Comparison of ENCODE assay signal across 24 mouse cellular contexts in genomic region chr13:59117233-59117632, GRCm38 (mm10).
DNase-seq lines count a peak whose midpoint lies in the region; ATAC-seq and TF ChIP-seq lines count a peak whose summit lies in the region.
"Had no signal": no experiment of that assay in that cellular context is flagged by ENCODE, and none has a peak within 500 bp of the region (broad histone marks: within the 10 kb centered on the region; RNA-seq: fewer than 3 reads in every experiment).

No protein-coding gene starts in this region.

- no peak for ATAC-seq in activated CD4-positive, CD25-positive, alpha-beta regulatory T cell, adult 4 months
- ATAC-seq in heart, embryonic 11.5 days (replicated peaks; ENCODE audit: insufficient number of reproducible peaks, low FRiP score, low TSS enrichment) = no peak

- peak; percentile 31; the same call in 1 of the 2 replicates for TF ChIP-seq CTCF in cerebellum, adult 2 months (IDR thresholded peaks at IDR 0.05; ENCODE audit: borderline replicate concordance, insufficient read depth, low read depth, low read length)
- peak; percentile 70 for TF ChIP-seq CTCF in layer of hippocampus, adult 2 months (conservative IDR thresholded peaks at IDR 0.05)
- peak; percentile 47 for TF ChIP-seq CTCF in E14TG2a.4 (conservative IDR thresholded peaks at IDR 0.05; ENCODE audit: low read length)
- TF ChIP-seq CTCF in cortical plate, adult 2 months (IDR thresholded peaks at IDR 0.05; ENCODE audit: extremely low read depth, insufficient read depth, low read length) = peak; percentile 13; the same call in 1 of the 2 replicates

- H3K4me3 ChIP-seq in cerebellum, adult 2 months (replicated peaks; ENCODE audit: insufficient read depth, low read depth, low read length) = no peak overlapping the region
- no peak overlapping the region for H3K4me3 ChIP-seq in layer of hippocampus, adult 2 months
- no peak overlapping the region for H3K4me3 ChIP-seq in E14TG2a.4 (replicated peaks; ENCODE audit: low read length)
- no peak overlapping the region for H3K4me3 ChIP-seq in cortical plate, adult 2 months (ENCODE audit: insufficient read depth, low read length)
- no peak overlapping the region for H3K4me3 ChIP-seq in heart, embryonic 11.5 days (ENCODE audit: low read depth, low read length)
- H3K4me3 ChIP-seq: embryonic facial prominence, embryonic 15.5 days; forebrain, embryonic 10.5 days; hindbrain, embryonic 13.5 days; limb, embryonic 12.5 days; liver, embryonic 13.5 days; stomach, embryonic 15.5 days had no signal

- 88% methylated on average over 5 of the region's 5 CpGs for WGBS in cerebellum, adult 2 months
- WGBS in heart, embryonic 11.5 days (ENCODE audit: insufficient replicate concordance) = 78% methylated on average over 5 of the region's 5 CpGs

- no peaks in the 10 kb centered on the region for H3K27me3 ChIP-seq in cerebellum, adult 2 months (ENCODE audit: control insufficient read depth, insufficient read depth, low read length)
- H3K27me3 ChIP-seq in E14TG2a.4 (ENCODE audit: insufficient read depth, low read length) = no peaks in the 10 kb centered on the region
- no peaks in the 10 kb centered on the region for H3K27me3 ChIP-seq in heart, embryonic 11.5 days (ENCODE audit: control insufficient read depth, insufficient read depth, low read length)
- H3K27me3 ChIP-seq: embryonic facial prominence, embryonic 15.5 days; hindbrain, embryonic 13.5 days; limb, embryonic 12.5 days; liver, embryonic 13.5 days; stomach, embryonic 15.5 days had no signal

- H3K9me3 ChIP-seq in E14TG2a.4 (ENCODE audit: low read length) = peaks cover 57% of the 10 kb centered on the region
- H3K9me3 ChIP-seq in heart, embryonic 11.5 days (replicated peaks; ENCODE audit: control insufficient read depth, low read length) = peaks cover 6% of the 10 kb centered on the region
- H3K9me3 ChIP-seq: embryonic facial prominence, embryonic 15.5 days; stomach, embryonic 15.5 days had no signal

- H3K36me3 ChIP-seq in E14TG2a.4 (ENCODE audit: insufficient read depth, low read length) = no peaks in the 10 kb centered on the region
- no peaks in the 10 kb centered on the region for H3K36me3 ChIP-seq in heart, embryonic 11.5 days (ENCODE audit: control insufficient read depth, insufficient read depth, low read length)
- H3K36me3 ChIP-seq: embryonic facial prominence, embryonic 15.5 days; forebrain, embryonic 10.5 days; limb, embryonic 12.5 days; liver, embryonic 13.5 days; stomach, embryonic 15.5 days had no signal

- no peaks in the 10 kb centered on the region for H3K4me1 ChIP-seq in cerebellum, adult 2 months (ENCODE audit: control insufficient read depth, insufficient read depth, low read length)
- no peaks in the 10 kb centered on the region for H3K4me1 ChIP-seq in E14TG2a.4 (replicated peaks; ENCODE audit: low read depth, low read length)
- peaks cover 2% of the 10 kb centered on the region; the same call in 1 of the 2 replicates for H3K4me1 ChIP-seq in cortical plate, adult 2 months (ENCODE audit: control insufficient read depth, insufficient read depth, low read length)
- peaks cover 9% of the 10 kb centered on the region for H3K4me1 ChIP-seq in heart, embryonic 11.5 days (ENCODE audit: control insufficient read depth, insufficient read depth, low read length)
- H3K4me1 ChIP-seq: forebrain, embryonic 10.5 days; liver, embryonic 13.5 days; stomach, embryonic 15.5 days had no signal

- no peak overlapping the region for H3K9ac ChIP-seq in heart, embryonic 11.5 days (ENCODE audit: low read depth, low read length)
- H3K9ac ChIP-seq: embryonic facial prominence, embryonic 15.5 days; hindbrain, embryonic 13.5 days; limb, embryonic 12.5 days; liver, embryonic 13.5 days; stomach, embryonic 15.5 days had no signal

- H3K27ac ChIP-seq in cerebellum, adult 2 months (ENCODE audit: insufficient read depth, low read length) = no peak overlapping the region
- H3K27ac ChIP-seq in layer of hippocampus, adult 2 months = no peak overlapping the region
- no peak overlapping the region for H3K27ac ChIP-seq in cortical plate, adult 2 months (ENCODE audit: insufficient read depth, low read length)
- no peak overlapping the region for H3K27ac ChIP-seq in heart, embryonic 11.5 days (ENCODE audit: low read depth, low read length)
- H3K27ac ChIP-seq: embryonic facial prominence, embryonic 15.5 days; forebrain, embryonic 10.5 days; hindbrain, embryonic 13.5 days; limb, embryonic 12.5 days; liver, embryonic 13.5 days; stomach, embryonic 15.5 days had no signal

- no peak overlapping the region for H3K4me2 ChIP-seq in heart, embryonic 11.5 days
- H3K4me2 ChIP-seq: embryonic facial prominence, embryonic 15.5 days; hindbrain, embryonic 13.5 days; limb, embryonic 12.5 days; liver, embryonic 13.5 days; stomach, embryonic 15.5 days had no signal

- DNase-seq in cerebellum, adult 2 months = no peak
- DNase-seq in cerebellum, adult 8-10 months = no peak
- DNase-seq in layer of hippocampus, adult 2 months (ENCODE audit: low spot score in 2 of 2) = no peak
- DNase-seq in layer of hippocampus, postnatal 14 days (ENCODE audit: low spot score in 2 of 2) = no peak
- DNase-seq: adrenal gland, postnatal 10 days; cerebellum, postnatal 14 days; gastrocnemius, postnatal 14 days; kidney, adult 9 months; kidney, postnatal 36 days; layer of hippocampus, adult 9-11 months; liver, embryonic 13.5 days; lung, postnatal 14 days; midbrain, embryonic 14.5 days; retina, postnatal 1 day; thymus, postnatal 14 days had no signal

- TF ChIP-seq POLR2A in cerebellum, adult 2 months (IDR thresholded peaks at IDR 0.05; ENCODE audit: borderline replicate concordance, insufficient read depth, low read length) = no peak
- TF ChIP-seq POLR2A in cortical plate, adult 2 months (IDR thresholded peaks at IDR 0.05; ENCODE audit: extremely low read depth, insufficient read depth, low read length) = no peak

Comparison
In these comparisons a context has a peak if more than half of its experiments do, and no peak if none do; other contexts are left out.
1. CTCF ChIP-seq: peak in every context shown above with its lines; median percentile 70 in layer of hippocampus, adult 2 months; 47 in E14TG2a.4; 31 in cerebellum, adult 2 months; 13 in cortical plate, adult 2 months.